Mouse (Mus musculus) retina, embryonic 14.5 days (tissue): ENCODE measurements at regions not wholly inside any gene's neighbourhood (a gene's known extent, or its start where the extent isn't known, plus 50 kb on each side); places are given as distances from the start of the nearest gene placed in this dataset.
A peak's percentile ranks its signal among the peaks of the same experiment; 100 is the strongest.

Experiments used
- DNase-seq: peaks from one replicate; pipeline ENCODE4 v3.0.0-alpha.2; 2015; ENCODE audit warnings: low spot score

DNA sequence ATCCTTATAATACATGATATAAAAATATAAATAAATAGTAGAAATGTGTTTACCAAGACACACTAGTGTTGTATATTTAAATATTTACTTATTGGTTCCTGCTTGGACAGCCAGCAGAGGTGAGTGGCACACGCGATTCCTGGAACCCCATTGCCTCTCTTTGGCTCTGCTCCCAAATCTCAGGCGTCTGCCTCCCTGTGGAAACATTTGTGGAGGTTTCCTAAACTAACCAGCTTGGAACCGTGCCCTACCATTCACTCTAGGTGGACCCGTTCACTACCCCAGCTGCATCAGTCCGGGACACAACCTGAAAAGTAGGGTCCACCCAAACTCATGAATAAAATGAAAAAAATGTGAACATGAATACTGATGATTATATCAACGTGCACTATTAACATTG is 404.0 kb upstream of the Defb41 start:
- DNase-seq, result no peak

DNA sequence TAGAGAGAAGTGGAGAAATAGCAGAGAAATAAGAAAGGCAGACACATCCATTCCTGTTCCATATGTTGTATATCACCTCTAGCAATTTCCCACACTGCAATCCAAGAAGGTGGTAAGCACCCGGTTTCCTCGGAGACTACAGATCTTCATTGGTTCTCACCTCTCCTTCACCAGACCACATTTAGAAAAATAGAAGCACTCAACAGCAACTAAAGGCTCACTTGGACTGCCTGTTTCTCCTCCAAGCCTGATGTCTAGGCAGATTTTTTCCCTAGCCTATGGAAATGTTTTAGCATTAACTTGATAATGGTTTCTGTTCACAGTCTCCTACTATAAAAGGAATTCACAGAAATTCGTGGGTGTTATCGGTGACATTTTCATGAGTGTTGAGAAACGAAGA is 403.3 kb upstream of the Defb41 start:
- DNase-seq, result no peak

DNA sequence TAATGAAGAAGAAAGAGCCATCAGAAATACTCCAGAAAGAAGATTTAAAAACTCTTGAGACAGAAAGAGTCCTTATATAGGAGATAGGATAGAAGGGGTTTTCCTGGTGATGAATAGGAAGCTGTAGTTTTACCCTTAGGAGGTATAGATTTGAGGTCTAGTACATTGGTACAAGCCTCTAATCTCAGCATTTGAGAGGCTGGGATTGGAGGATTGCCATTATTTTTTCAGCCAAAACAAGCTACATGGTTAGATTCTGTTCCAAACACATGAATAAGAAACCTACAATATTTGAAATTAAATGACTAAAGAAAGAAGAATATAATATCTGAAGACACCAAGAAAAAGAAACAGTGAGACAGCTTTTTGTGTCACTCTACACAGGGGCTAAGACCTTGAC is 375.9 kb upstream of the Defb41 start:
- DNase-seq, result no peak

DNA sequence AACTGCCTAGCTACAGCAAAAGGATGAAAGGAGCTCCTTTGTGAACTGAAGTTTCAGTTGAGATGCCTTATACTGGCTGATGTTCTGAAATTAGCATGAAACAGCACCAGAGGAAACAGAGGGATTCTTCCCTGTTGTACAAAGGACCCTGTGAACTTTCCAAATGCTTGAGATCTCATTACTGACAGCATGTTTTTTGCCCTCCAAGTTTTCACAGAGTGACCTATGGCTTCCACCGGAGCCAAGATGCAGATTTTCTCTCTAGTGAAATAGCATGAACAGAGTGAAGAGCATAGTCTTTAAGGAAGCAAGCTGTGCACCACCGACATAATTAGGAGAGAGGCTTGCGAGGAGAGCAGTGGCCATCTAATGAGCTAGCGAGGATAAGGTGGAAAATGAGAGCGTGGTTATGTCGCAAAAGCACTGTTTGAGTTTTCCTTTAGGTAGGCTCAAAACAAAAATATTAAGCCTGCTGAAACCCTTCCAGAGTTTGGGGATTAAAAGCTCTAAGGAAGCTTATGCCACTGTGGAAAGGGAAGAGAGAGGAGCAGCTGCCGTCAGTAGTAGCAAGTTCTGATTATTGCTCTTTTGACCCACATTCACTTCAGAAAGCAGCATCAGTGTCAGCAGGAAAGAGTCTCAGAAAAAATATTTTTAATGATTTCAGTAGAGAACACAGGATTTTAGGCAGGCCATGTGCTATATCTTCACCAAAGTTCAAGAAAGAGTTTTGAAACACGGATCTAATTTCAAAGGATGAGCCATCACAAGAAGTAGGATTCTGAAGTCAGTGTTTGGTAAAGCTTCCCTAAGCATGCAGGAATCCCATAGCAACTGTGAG is 374.7 kb upstream of the Defb41 start:
- peak; percentile 54 for DNase-seq

DNA sequence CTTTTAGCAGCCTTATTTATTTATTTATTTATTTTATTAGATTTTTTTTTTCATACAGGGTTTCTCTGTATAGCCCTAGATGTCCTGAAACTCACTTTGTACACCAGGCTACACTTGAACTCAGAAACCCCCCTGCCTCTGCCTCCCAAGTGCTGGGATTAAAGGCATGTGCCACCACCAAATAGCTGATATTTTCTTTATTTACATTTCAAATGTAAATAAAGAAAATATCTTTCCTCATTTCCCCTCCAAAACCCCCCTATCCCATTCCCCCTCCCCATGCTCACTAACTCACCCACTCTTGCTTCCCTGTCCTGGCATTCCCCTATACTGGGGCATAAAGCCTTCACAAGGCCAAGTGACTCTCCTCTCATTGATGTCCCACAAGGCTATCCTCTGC is 372.4 kb upstream of the Defb41 start:
- no peak for DNase-seq

DNA sequence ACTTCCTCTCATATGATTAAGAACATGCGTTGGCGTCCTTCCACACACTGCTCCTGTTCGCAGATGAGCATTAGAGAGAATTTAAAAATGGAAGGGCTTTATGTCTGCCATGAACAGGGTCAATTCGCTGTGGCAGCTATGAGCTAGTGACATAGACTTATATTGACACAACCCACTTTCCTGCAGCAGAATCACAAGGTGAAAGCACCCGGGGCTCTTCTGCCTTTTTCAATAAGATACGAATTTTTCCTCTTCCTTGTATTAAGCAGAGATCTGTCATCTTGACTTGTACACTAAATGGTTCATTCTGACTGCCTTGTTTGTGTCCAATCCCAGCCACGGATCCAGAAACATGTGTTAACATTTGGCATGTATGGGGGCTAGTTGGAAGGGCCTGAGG is 345.3 kb upstream of the Defb41 start:
- DNase-seq, result peak; percentile 57

DNA sequence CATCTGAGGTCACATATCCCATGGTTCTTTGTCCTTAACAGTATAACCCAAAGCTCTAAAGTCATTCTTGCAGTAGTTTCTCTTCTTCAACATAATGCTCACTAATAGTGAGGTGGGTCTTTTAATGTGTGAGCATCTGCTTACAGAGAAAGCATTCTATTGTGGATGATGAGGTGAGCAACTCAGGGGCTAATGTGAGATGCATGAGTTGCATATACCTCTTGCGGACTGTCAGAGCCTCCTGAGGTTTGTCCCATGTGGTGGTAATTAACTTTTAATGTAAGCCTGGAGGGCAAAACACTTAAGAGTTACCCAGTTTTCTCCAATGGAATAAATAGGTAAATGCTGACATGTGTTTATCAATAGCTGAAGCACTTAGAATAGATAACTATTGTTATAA is 334.9 kb upstream of the Defb41 start:
- DNase-seq, result peak; percentile 32

DNA sequence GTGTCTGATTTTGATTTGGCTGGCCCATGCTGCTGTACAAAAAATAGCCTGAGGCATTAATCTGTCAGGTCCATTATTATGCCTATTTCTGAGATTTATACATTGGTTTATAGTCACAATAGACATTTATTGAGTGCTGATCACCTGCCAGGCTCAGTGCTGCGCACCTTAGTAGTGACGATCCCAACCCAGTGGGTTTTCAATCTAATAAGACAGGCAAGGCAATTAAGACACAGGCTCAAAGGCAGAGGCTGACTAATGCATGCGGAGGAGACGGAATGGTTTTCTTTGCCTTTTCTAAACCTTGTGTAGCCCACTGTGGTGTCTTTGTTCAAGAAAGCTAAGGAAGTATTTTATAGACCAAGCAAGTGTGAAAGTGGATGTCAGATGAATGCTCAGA is 334.0 kb upstream of the Defb41 start:
- peak; percentile 31 for DNase-seq

DNA sequence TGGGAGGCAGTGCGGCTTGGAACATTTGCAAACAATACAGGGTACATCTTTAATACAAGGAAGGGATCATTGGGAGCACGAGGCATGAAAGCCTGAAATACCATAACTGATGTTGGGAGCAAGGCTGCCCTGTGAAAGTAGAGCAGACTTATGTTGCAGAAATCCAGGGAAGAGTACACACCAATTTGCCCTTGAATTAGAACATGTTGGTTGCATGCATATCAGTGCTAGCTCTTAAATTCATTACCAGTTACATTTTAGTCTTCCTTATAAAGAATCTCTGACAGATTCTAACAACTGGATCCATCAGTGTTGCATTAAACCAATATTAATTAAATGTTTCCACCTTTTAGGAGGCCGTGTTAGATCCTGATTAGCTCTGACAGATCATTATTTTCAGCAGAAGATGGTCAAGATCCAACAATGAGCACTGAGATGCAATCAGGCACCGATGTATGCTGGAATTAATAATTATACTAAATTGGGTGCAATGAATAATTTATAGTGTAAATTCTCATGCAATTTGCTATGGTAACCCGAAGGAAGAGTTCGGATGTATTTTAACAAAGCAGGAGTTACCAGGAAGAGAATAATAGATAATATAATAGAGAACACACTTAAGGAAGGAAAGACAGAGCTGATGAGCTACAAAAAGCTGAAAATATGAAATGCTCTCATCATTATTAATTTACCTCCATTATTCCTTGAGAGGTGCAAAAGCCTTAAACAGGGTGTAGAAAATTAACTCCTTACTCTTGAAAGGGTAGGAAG is 318.6 kb upstream of the Defb41 start:
- peak; percentile 76 for DNase-seq

DNA sequence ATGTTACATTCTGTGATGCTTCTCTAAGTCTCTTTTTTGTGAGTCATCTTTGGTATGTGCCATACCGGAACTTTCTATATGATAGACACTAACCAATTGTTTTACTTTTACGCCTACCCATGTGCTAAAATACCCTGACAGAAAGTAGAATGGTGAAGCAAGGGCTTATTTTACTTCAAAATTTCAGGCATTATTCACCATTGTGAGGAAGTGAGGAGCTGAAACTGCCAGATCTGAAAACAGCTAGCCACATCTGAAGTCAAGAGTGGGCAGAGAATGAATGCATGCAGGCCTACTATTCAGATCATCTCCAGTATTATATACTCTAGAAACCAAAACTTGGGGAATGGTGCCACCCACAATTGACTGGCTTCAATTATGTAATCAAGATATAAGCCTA is 313.7 kb upstream of the Defb41 start:
- no peak for DNase-seq

DNA sequence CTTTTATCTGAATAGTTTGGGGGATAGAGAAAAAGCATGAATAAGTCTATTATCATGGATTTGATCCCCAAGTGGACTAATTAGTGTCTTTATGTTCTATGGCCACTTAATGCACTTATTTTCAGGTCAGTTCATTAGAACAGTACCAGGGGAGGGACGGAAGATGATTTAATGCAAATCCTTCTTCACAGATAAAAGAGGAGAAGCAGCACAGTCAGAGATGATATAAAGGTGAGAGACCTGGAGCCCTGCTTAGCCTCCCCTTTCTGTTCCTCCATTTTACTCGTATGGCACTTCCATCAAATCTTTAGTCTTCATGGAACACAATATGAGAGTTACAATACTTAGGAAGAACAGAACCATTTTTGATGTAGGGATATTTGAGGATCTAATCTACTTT is 302.1 kb upstream of the Defb41 start:
- DNase-seq, result peak; percentile 20

DNA sequence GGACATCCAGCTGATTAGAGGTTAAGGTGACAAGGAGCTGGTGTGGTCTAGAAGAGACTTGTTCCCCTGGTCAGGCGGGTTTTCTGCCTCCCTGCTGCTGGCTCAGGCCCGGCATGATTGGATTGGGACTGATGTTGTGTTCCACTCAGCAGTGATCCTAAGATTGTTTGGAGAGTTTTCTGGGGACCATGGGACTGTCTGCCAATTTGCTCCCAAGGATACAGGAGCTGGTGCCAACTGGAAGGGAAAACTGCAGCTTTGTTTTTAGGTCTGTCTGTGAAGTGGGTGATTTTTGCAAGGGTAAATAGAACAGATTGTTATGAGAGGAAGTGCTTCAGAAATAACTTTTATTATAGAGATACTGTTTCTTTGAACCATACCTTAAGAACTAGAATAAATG is 286.3 kb upstream of the Defb41 start:
- no peak for DNase-seq

DNA sequence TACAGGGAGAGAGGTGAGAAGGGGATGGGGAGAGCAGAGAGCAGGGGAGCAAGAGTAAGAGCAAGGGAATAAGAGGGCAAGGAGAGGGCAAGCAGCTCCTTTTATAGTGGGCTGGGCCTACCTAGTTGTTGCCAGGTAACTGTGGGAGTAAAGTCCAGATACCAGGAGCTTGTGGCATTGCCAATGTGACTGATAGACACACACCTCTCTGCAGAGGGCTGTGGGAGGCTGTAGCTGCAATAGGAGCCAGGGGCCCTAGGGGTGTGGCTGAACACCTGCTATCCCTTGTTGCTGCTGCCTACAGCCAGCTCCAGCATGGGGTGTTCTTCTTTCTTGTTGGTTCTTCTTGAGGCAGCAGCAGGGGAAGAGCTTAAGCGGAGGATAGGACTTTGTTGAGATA is 266.8 kb upstream of the Defb41 start:
- DNase-seq, result no peak

DNA sequence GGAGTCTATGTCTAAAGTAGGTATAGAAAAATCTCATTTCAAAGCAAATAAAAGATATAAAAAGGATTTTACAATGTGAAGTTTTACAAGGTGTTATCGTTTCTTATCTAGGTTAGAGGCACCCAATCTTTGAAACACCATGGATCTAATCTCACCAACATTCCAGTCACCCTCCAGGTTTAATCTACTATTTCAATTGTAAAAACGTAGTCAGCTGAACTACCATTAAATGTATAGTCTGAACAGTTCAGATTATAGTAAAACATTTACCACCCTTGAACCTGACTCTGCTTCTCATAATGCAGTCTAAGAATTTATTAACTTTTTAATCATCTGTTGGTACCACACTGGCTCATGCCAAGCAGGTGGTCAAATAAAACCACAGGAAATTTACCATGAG is 259.5 kb upstream of the Defb41 start:
- DNase-seq, result no peak

DNA sequence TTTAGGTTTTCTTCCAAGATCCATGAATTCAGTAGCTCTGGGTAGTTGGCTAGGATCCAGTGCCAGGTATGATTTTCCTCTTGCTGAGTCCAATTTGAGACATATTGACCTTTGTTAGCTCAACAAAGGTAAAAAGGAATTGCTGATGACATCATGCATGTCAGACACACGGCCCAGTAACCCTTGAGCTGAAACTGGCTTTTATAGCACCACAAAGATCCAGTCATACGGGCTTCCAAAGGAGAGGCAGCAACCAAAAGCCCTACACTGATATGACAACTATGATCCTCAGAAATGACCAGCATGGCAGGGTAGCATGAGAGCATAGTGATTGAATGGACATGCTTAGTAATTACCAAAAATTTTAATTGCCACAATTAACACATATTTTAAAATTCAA is 258.0 kb upstream of the Defb41 start:
- DNase-seq, result no peak

DNA sequence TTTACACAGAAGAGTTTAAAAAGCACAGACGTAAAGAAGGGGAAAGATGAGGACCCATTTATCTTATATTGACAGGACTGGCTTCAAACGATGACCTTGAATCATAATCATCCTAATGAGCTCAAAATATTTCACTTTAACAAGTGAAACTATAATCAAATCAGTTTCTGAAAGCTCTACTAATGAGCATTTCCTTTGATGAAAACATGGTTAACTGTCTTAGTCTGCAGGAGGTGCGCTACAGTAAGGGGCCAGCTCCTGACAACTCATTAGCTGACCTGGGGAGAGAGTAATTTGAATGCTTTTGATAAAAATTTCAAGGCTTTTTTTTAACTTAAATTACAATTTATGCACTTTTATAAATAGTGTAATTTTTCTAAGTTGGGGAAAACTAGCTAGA is 247.8 kb upstream of the Defb41 start:
- peak; percentile 51 for DNase-seq

DNA sequence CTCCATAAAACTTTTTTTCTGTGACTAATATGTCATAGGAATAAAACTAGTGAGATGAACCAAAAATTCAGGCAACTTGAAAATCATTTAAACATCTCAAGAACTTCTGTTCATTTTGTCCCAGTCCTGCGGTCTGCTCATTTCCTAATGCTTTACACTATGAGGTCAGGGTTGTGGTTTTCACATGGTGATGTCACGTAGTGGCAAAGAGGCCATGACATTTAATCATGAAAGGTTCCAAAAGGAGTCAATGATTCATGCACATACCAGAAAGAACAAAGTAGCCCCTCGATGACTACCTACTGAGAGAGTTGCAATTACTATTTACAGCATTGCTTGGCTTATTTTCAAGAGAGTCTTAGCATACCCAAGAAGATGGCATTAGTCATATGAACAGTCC is 233.6 kb upstream of the Defb41 start:
- DNase-seq, result no peak

DNA sequence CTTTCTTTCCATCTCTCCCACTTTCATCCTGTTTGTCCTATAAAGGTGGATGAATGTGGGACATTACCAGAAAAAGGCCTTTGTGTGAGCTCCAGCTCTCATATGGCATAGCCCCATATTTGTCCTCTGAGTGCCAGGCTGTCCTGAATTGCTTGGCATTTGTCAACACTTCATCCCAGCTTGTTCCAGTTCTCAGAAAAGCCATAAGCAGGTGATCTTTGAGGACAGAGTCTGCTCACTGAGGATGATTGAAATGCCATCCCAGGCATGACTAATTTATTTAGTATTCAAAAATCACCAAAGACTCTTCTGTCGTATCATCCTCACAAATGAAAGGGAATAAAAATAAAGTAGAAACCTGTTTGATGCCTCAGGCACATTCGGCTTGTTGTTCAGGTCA is 203.6 kb upstream of the Defb41 start:
- DNase-seq, result no peak

DNA sequence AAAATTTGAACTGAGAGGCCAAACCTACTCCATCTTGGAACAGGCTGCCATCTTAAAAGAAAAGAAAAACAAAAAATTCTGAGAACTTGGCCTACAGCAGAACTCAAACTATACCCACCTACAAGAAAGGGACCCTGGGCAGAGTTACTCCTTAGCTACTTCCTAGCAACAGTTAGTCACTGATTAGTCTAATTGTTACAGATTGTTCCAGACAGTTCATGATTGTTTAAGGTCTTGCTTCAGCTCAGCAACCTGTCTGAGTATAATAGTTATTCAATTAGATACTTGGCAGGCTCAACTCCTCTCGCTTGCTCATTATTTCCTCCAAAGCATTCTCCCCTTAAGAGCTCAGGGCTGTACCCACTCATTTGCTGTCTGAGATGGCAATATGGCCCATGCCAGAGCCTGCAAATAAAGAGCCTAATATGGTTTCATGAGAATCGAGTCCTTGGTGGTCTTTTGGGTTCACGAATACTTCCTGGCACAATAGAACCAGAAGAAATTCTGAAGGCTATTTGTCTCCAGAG is 200.4 kb upstream of the Defb41 start:
- no peak for DNase-seq

DNA sequence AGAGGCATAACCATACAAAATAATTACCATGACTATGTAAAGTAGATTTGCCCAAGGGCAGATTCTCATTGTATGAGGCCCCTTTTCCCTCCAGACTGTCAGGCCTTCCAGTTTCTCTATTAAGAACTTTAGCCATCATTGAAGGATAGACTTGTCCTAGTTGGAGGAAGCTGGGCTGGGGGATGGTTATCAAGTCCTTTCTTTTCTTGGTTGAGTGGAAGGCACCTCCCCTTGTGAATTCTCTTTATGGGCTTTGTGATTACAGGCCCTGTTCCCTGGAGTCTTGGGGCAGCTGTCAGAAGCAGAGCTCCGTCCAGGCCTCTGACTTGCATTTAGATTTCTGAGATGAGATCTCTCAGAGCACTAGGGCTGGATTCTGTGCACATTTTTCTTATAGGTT is 198.3 kb upstream of the Defb41 start:
- DNase-seq, result peak; percentile 55

DNA sequence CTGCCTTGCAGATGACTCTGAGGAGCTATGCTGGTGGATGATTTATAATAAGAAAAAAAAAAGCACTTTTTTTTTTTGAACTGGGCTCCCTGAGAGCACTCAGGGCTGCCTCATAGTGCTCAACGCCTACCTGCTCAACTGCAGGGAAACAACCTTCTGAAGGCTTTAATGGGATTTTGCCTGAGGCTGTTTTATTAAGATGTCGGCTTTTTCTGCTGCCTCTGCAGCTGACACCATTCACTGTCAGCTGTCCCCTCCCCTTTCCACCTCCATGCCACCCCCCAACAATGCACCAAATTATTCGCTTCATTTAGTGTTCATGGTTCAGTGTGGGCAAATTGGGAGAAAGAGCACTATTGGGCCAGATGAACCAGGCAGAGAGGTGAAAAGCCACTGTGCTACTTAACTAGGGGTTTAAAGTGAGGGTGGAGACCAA is 151.4 kb upstream of the Defb41 start:
- peak; percentile 72 for DNase-seq

DNA sequence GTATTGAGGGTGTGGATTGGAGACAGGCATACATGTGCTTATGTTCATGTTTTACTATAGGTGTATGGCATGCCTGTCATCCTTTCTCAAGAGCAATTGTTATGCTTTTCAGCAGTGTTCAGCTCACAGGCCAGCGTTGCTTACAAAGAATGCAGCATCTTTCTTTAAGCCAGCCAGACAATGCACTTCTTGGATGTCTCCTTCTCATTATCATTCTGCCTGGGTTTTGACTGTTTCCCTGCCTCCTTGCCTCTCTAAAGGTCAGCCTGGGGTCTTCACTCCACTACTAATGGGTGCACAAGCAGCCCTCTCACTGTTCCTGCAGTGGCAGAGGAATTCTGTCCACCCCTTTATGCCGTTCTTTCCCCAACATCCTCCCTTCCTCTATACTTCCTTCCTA is 150.9 kb upstream of the Defb41 start:
- no peak for DNase-seq

DNA sequence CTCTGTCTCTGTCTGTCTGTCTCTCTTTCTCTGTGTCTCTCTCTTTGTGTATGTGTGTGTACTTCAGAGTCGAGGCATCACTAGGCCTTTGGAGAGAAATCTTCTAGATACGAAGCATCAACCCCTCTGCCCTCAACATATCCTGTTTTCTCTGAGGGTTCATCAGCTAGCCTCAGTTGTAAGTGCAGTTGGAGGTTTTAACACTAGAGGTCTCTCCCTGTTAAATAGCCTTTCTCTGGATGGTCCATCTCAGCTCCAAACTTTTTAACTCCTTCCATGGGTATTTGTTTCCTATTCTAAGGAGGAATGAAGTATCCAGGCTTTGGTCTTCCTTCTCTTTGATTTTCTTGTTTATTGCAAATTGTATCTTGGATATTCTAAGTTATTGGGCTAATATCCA is 147.8 kb upstream of the Defb41 start:
- peak; percentile 44 for DNase-seq
